Mouse (Mus musculus) hindbrain, embryonic 12.5 days (tissue): ENCODE results near the gene Atl1. TPM values are rescaled to one million over a fixed set of nuclear protein-coding genes. Genes with fewer than 3 reads are reported as not detected.

ENCODE experiments used
- ATAC-seq: fragments of 200-750 bp; cut with Nextera tagmentation; 2 replicates; pipeline ENCODE4 v1.8.0; 2017; ENCODE audit warnings: moderate TSS enrichment; ENCODE audit not compliant: low FRiP score
- H3K27ac ChIP-seq: fragments of 300-500 bp; sonication (generic); 2 replicates; pipeline ENCODE4 v1.5.1; 2016; ENCODE audit warnings: mild to moderate bottlenecking
- H3K27me3 ChIP-seq: fragments of 300-500 bp; sonication (generic); 2 replicates; pipeline ENCODE4 v1.6.1; 2016; ENCODE audit warnings: mild to moderate bottlenecking
- H3K36me3 ChIP-seq: fragments of 300-500 bp; sonication (generic); 2 replicates; pipeline ENCODE4 v1.6.1; 2016; ENCODE audit warnings: mild to moderate bottlenecking
- H3K4me1 ChIP-seq: fragments of 300-500 bp; sonication (generic); 2 replicates; pipeline ENCODE4 v1.6.1; 2016
- H3K4me2 ChIP-seq: fragments of 300-500 bp; sonication (generic); replicated peaks from 2 replicates; pipeline ENCODE4 v1.6.1; 2016; ENCODE audit warnings: mild to moderate bottlenecking
- H3K4me3 ChIP-seq: fragments of 300-500 bp; sonication (generic); 2 replicates; pipeline ENCODE4 v1.5.1; 2016; ENCODE audit warnings: mild to moderate bottlenecking
- H3K9ac ChIP-seq: fragments of 300-500 bp; sonication (generic); 2 replicates; pipeline ENCODE4 v1.6.1; 2016; ENCODE audit warnings: mild to moderate bottlenecking, moderate library complexity
- H3K9me3 ChIP-seq: fragments of 300-500 bp; sonication (generic); replicated peaks from 2 replicates; pipeline ENCODE4 v1.6.1; 2016; ENCODE audit warnings: mild to moderate bottlenecking
- WGBS: fragments of 180-500 bp; shearing (Covaris S2); methylation state at CpG from one replicate; pipeline ENCODE4 v1.1.7; 2016; 5-methylcytosine and 5-hydroxymethylcytosine counted together
- polyA plus RNA-seq: library from polyadenylated mRNA; unstranded; fragments of >200 nt; fragmentation: Nextera tagmentation; extraction: Ambion mirVana; gene quantifications from 2 replicates; pipeline ENCODE4 v1.2.1, GENCODE M21; 2016

The Atl1 gene
- polyA plus RNA-seq, 1 experiment from 2014 or later = 71.5 TPM

DNA sequence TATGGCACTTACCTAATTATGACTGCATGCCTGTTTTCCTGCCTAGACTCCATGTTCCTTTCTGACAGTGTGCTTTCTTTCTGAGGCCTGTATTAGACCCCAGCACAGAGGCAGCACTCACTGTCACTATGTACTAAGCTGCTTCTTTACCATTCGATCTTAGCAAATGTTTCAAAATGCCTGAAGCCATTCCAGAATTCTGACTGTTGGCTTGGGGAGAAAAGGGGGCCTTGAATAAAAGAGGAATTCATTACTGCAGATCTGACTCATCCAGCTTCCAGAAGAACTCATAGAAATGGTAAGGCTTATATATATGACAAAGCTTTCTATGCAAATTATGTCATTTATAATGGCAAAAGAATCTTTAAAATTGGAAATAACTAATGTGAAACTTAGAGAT, 4.1 kb upstream of the Atl1 start:
- ATAC-seq = no peak
- H3K36me3 ChIP-seq = no peaks in the 10 kb centered on the region
- H3K9ac ChIP-seq = no peak overlapping the region
- WGBS = 79% methylated on average over 1 of the region's 1 CpGs
- H3K4me2 ChIP-seq = no peak overlapping the region
- H3K4me1 ChIP-seq = peaks cover 24% of the 10 kb centered on the region
- no peaks in the 10 kb centered on the region for H3K27me3 ChIP-seq
- H3K4me3 ChIP-seq = no peak overlapping the region
- H3K9me3 ChIP-seq = no peaks in the 10 kb centered on the region
- no peak overlapping the region for H3K27ac ChIP-seq

DNA sequence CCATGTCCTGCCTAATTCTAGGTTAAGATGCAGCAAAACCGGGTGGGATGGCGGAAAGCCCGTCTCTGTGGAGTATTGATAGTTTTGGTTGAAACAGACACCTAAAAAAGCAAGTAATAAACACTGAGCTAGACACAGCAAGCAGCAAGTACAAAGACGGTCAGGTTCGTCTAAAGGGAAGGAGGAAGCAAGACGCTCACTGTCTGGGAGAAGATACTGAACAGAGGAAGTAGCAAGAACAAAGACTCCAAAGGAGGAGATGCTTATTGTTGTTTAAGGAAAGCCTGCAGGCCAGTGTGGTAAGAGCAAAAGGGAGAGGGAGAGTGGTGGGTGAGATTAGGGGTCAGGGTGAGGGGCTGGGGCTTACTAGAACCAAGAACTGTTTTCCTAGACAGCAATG, 2.4 kb upstream of the Atl1 start:
- 0 out of 2 replicates have a peak overlapping the region, but pooled peaks have one; percentile 35 for H3K9ac ChIP-seq
- H3K9me3 ChIP-seq = no peaks in the 10 kb centered on the region
- H3K27ac ChIP-seq = no peak overlapping the region
- H3K4me2 ChIP-seq = peak overlapping the region; percentile 61
- no peak overlapping the region for H3K4me3 ChIP-seq
- H3K4me1 ChIP-seq = peaks cover 24% of the 10 kb centered on the region
- ATAC-seq = no peak
- H3K36me3 ChIP-seq = no peaks in the 10 kb centered on the region
- no peaks in the 10 kb centered on the region for H3K27me3 ChIP-seq
- WGBS = 61% methylated on average over 6 of the region's 6 CpGs

- H3K9me3 ChIP-seq = no peaks in the 10 kb centered on the region
- peak overlapping the region; percentile 61 for H3K4me2 ChIP-seq
- no peak overlapping the region; the same call in 1 of the 2 replicates for H3K4me3 ChIP-seq
- WGBS = 28% methylated on average over 5 of the region's 5 CpGs
- H3K4me1 ChIP-seq = peaks cover 24% of the 10 kb centered on the region
- H3K36me3 ChIP-seq = no peaks in the 10 kb centered on the region
- H3K9ac ChIP-seq = 0 out of 2 replicates have a peak overlapping the region, but pooled peaks have one; percentile 35
- H3K27ac ChIP-seq = no peak overlapping the region
- H3K27me3 ChIP-seq = no peaks in the 10 kb centered on the region
- ATAC-seq = no peak
These were observed 1.9 kb upstream of the Atl1 start for GRCm38 (mm10) chr12:69890476-69890875.

DNA sequence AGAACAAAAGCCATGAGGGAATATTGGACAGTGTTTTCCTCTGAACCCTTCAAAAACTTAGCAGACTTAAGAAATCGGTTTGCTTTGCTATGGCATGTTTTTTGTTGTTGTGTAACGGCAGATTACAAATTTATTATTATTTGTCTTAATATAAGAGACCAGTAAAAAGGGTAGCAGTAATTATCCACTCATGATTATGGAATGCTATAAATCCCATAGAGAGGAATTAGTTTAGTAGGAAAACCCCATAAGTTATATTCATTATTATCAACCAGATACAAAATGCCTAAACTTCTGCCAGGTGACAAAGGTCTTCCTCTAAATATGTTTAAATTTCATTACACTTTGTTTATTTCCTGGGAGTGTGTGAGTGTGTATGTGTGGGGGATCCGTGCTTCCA, 693 bp upstream of the Atl1 start:
- no peak for ATAC-seq
- Histone ChIP-seq H3K27ac (no peak overlapping the region), H3K4me2 (peak overlapping the region; percentile 61), H3K9ac (peak overlapping the region; percentile 94), H3K27me3 (no peaks in the 10 kb centered on the region), H3K4me3 (peak overlapping the region; percentile 85), H3K36me3 (no peaks in the 10 kb centered on the region), H3K4me1 (peaks cover 24% of the 10 kb centered on the region), H3K9me3 (no peaks in the 10 kb centered on the region)
- 49% methylated on average over 3 of the region's 3 CpGs for WGBS

DNA sequence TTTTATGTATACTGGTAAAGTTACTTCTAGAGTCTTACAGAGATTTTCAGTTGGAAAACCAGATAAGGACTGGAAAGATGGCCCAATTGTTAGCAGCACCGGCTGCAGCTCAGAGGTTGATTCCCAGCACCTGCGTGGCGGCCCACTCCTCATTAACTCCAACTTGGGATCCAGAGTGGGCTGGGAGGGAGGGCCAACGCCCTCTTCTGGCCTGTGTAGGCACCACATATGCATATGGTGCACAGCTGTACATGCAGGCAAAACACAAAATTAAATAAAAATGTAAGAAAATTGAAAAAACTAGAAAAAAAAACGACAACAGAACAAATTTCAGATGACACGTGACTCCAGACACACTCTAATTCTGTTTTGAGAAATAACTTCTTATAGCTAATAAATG, 1.5 kb downstream of the Atl1 start:
- 64% methylated on average over 6 of the region's 6 CpGs for WGBS
- Histone ChIP-seq H3K4me3 (no peak overlapping the region), H3K4me2 (0 out of 2 replicates have a peak overlapping the region, but pooled peaks have one; percentile 61), H3K4me1 (peaks cover 24% of the 10 kb centered on the region), H3K9me3 (no peaks in the 10 kb centered on the region), H3K27me3 (no peaks in the 10 kb centered on the region), H3K36me3 (no peaks in the 10 kb centered on the region), H3K9ac (no peak overlapping the region), H3K27ac (no peak overlapping the region)
- ATAC-seq = no peak

DNA sequence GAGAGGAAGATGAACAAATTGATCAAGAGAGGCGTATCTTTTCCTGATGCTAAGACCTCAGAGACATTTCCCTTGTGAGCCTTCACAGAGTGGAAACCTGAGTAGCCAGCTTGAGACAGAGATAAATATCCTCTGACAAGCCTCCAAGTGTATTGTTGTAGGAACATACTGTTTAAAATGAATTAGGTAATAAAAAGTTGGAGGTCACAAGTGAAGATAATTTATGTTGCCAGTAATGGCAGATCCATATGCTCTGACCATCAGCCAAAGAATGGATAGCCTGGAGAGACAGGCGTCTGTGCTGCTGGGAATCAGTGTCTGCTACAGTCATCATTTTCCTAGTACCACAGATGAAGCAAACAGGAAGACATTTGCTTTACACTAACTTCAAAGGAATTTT, 2.6 kb downstream of the Atl1 start:
- Histone ChIP-seq H3K27me3 (no peaks in the 10 kb centered on the region), H3K4me3 (no peak overlapping the region), H3K36me3 (no peaks in the 10 kb centered on the region), H3K9ac (no peak overlapping the region), H3K27ac (0 out of 2 replicates have a peak overlapping the region, but pooled peaks have one; percentile 0), H3K4me2 (no peak overlapping the region), H3K4me1 (peaks cover 17% of the 10 kb centered on the region), H3K9me3 (no peaks in the 10 kb centered on the region)
- ATAC-seq = no peak
- 47% methylated on average over 2 of the region's 2 CpGs for WGBS

DNA sequence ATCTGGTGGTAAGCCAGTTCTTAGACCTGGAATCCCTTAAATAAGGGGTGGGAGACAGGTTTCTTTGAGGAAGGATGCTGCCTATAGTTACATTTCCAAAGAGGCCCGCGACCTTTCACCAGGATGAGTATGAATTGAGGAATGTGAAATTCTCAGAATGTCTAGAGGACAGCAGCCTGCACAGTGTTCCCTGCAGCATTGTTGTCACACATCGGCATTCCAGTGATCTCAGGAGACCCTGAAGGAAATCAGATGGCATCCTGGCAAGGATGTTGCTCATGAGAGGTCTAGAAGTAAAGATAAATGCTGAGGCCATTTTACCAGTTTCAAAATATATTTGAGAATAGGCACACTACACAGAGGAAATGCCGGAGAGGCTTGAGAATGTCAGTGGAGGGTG, 5.7 kb downstream of the Atl1 start:
- no peaks in the 10 kb centered on the region for H3K36me3 ChIP-seq
- H3K4me3 ChIP-seq = no peak overlapping the region
- WGBS = 88% methylated on average over 4 of the region's 4 CpGs
- no peak for ATAC-seq
- H3K27me3 ChIP-seq = no peaks in the 10 kb centered on the region
- no peaks in the 10 kb centered on the region for H3K4me1 ChIP-seq
- no peak overlapping the region for H3K9ac ChIP-seq
- H3K27ac ChIP-seq = no peak overlapping the region
- H3K4me2 ChIP-seq = no peak overlapping the region
- no peaks in the 10 kb centered on the region for H3K9me3 ChIP-seq

GRCm38 (mm10) chr12:69904991-69905390, 12.6 kb downstream of the Atl1 start:
- no peak overlapping the region for H3K27ac ChIP-seq
- H3K4me1 ChIP-seq = no peaks in the 10 kb centered on the region; the same call in none of the 2 replicates
- no peaks in the 10 kb centered on the region for H3K36me3 ChIP-seq
- ATAC-seq = no peak
- WGBS = 78% methylated on average over 2 of the region's 2 CpGs
- H3K27me3 ChIP-seq = no peaks in the 10 kb centered on the region
- no peak overlapping the region for H3K4me3 ChIP-seq
- H3K9me3 ChIP-seq = no peaks in the 10 kb centered on the region
- no peak overlapping the region for H3K9ac ChIP-seq
- no peak overlapping the region for H3K4me2 ChIP-seq

DNA sequence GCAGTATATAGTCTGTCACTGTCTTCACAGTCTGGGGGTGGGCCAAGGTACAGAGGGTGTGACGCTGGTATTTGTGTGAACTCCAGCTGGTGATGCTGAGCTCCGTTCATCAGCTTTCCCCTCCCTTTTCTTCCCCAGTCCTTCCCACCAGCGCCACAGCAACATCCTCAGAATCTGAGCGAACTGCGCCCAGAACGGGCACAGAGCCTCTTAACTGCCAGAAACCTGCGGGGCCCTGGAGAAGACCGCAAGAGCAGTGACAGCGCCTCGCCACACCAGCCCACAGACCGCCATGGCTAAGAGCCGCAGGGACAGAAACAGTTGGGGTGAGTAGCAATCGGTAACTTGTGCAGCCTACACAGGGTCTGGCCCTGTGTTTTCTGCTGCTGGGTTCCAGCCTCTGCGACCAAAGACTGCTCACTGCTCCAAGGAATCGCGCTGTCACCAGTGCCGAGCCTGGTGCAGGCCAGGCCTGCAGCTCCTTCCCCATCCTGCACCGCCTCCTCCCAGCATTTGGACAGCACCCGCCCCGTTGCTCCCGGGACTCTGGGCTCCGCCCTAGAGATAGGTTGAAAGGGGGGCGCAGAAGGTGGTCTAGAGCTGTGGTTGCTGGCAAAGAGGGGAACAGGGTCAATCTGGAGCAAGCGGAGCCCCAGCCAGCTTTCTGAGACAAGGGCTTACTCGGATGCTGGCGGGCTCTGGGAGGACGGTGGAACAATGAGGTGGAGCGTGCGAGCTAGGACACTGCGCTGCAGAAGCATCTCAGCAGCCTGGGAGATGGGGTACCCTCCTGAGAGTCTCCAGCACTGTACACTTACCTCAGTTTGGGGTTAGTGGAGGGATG, 15.5 kb downstream of the Atl1 start:
- 2% methylated on average over 30 of the region's 30 CpGs for WGBS
- H3K4me2 ChIP-seq = peak overlapping the region; percentile 58
- H3K4me1 ChIP-seq = no peaks in the 10 kb centered on the region; the same call in none of the 2 replicates
- no peaks in the 10 kb centered on the region for H3K27me3 ChIP-seq
- no peaks in the 10 kb centered on the region for H3K36me3 ChIP-seq
- no peaks in the 10 kb centered on the region for H3K9me3 ChIP-seq
- peak overlapping the region; percentile 97 for H3K27ac ChIP-seq
- H3K9ac ChIP-seq = peak overlapping the region; percentile 83
- peak overlapping the region; percentile 60 for H3K4me3 ChIP-seq
- ATAC-seq = peak; percentile 93

DNA sequence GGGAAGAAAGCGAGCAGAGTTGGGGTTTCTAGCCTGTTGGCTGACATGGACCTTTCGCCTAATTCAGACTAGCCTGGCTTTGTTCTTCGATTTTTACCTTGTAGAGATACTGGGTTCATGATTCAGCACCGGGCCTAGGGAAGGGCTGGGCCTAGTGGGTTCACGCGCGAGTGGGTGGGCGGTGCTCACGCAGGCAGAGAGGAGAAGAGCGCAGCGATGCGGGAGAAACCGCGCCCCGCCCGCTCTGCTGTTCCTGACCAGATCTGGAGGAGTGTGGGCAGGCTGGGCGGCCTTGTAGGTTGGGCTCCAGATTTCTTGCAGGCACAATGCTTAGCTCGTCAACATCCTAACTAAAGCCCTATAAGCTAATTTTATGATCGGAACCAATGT, 16.1 kb downstream of the Atl1 start:
- H3K9ac ChIP-seq = peak overlapping the region; percentile 83
- no peaks in the 10 kb centered on the region for H3K27me3 ChIP-seq
- peak; percentile 79 for ATAC-seq
- no peaks in the 10 kb centered on the region; the same call in none of the 2 replicates for H3K4me1 ChIP-seq
- H3K27ac ChIP-seq = peak overlapping the region; percentile 97
- peak overlapping the region; percentile 58 for H3K4me2 ChIP-seq
- H3K4me3 ChIP-seq = peak overlapping the region; percentile 60
- H3K36me3 ChIP-seq = no peaks in the 10 kb centered on the region
- no peaks in the 10 kb centered on the region for H3K9me3 ChIP-seq
- 25% methylated on average over 19 of the region's 19 CpGs for WGBS

DNA sequence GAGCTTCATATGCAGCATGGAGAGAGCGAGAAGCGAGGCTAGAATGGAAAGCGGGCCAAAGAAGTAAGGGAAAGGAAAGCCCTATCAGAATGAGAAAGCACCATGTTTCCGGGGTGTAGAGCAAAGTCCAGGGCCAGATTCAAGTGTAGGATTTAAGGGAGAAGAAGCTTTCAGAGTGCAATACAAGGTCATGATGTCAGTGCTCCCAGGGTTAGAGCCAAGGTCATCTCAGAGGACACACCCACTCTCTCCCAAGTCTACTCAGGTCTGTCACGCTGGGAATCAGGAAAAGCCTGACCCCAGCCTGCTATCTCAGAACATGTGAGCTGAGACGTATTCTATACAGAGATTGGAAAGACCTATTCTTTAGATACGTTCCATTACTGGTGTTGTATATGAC, 19.5 kb downstream of the Atl1 start:
- ATAC-seq = no peak
- Histone ChIP-seq H3K4me3 (no peak overlapping the region), H3K9me3 (no peaks in the 10 kb centered on the region), H3K27ac (no peak overlapping the region), H3K4me1 (no peaks in the 10 kb centered on the region; the same call in none of the 2 replicates), H3K4me2 (no peak overlapping the region), H3K27me3 (no peaks in the 10 kb centered on the region), H3K36me3 (no peaks in the 10 kb centered on the region), H3K9ac (no peak overlapping the region)
- WGBS = 87% methylated on average over 7 of the region's 7 CpGs

- WGBS = 89% methylated on average over 7 of the region's 7 CpGs
These were observed 20.3 kb downstream of the Atl1 start for GRCm38 (mm10) chr12:69912737-69913136.

GRCm38 (mm10) chr12:69917870-69918269, 25.5 kb downstream of the Atl1 start:
- 88% methylated on average over 2 of the region's 2 CpGs for WGBS
- H3K4me3 ChIP-seq = no peak overlapping the region
- no peaks in the 10 kb centered on the region for H3K27me3 ChIP-seq
- H3K36me3 ChIP-seq = no peaks in the 10 kb centered on the region
- no peak overlapping the region for H3K27ac ChIP-seq
- no peaks in the 10 kb centered on the region for H3K9me3 ChIP-seq
- H3K4me2 ChIP-seq = no peak overlapping the region
- no peak for ATAC-seq
- H3K9ac ChIP-seq = no peak overlapping the region
- no peaks in the 10 kb centered on the region for H3K4me1 ChIP-seq

More at GRCm38 (mm10) chr12:69912737-69913136, 20.3 kb downstream of the Atl1 start:
- no peak overlapping the region for H3K27ac ChIP-seq
- H3K4me1 ChIP-seq = no peaks in the 10 kb centered on the region; the same call in none of the 2 replicates
- no peak overlapping the region for H3K4me2 ChIP-seq
- no peaks in the 10 kb centered on the region for H3K9me3 ChIP-seq
- no peak overlapping the region for H3K4me3 ChIP-seq
- H3K9ac ChIP-seq = no peak overlapping the region
- no peak for ATAC-seq
- H3K27me3 ChIP-seq = no peaks in the 10 kb centered on the region
- no peaks in the 10 kb centered on the region for H3K36me3 ChIP-seq
